18 mouse cellular contexts compared by ENCODE assay signal in genomic region chr3:90062539-90062938, GRCm38 (mm10). TPM values are rescaled to one million over a fixed set of nuclear protein-coding genes. Genes with fewer than 3 reads are reported as not detected.
"Had no signal": no experiment of that assay in that cellular context is flagged by ENCODE, and none has a peak within 500 bp of the region (broad histone marks: within the 10 kb centered on the region; RNA-seq: fewer than 3 reads in every experiment).

No protein-coding gene starts in this region.

- H3K27ac ChIP-seq: liver, embryonic 15.5 days; lung, embryonic 15.5 days; macrophage; midbrain, embryonic 13.5 days; midbrain, embryonic 15.5 days; neural tube, embryonic 12.5 days; stomach, embryonic 15.5 days; stomach, postnatal 0 days had no signal

- H3K9ac ChIP-seq: liver, embryonic 15.5 days; liver, postnatal 0 days; lung, embryonic 15.5 days; midbrain, embryonic 13.5 days; midbrain, embryonic 15.5 days; neural tube, embryonic 12.5 days; stomach, embryonic 15.5 days had no signal

- DNase-seq: liver, postnatal 0 days; lung, adult 2 months; lung, postnatal 10 days; lung, postnatal 36 days; right cerebral cortex, postnatal 14 days; thymus, adult 2 months; thymus, postnatal 25 days; thymus, postnatal 4 days had no signal

- H3K27me3 ChIP-seq: liver, embryonic 15.5 days; lung, embryonic 15.5 days; megakaryocyte, embryonic 14.5 days; midbrain, embryonic 13.5 days; midbrain, embryonic 15.5 days; neural tube, embryonic 12.5 days; stomach, embryonic 15.5 days had no signal

- ATAC-seq: liver, postnatal 0 days; midbrain, embryonic 13.5 days; midbrain, embryonic 15.5 days had no signal

- H3K4me2 ChIP-seq: liver, embryonic 15.5 days; lung, embryonic 15.5 days; midbrain, embryonic 11.5 days; midbrain, embryonic 13.5 days; midbrain, embryonic 15.5 days; neural tube, embryonic 12.5 days; stomach, embryonic 15.5 days had no signal

- H3K4me1 ChIP-seq: liver, embryonic 15.5 days; lung, embryonic 15.5 days; megakaryocyte, embryonic 14.5 days; midbrain, embryonic 13.5 days; midbrain, embryonic 15.5 days; neural tube, embryonic 12.5 days; stomach, embryonic 15.5 days had no signal

- H3K9me3 ChIP-seq: liver, embryonic 15.5 days; lung, embryonic 15.5 days; megakaryocyte, embryonic 14.5 days; midbrain, embryonic 13.5 days; midbrain, embryonic 15.5 days; neural tube, embryonic 12.5 days; stomach, embryonic 15.5 days had no signal

- H3K4me3 ChIP-seq: liver, embryonic 15.5 days; lung, embryonic 15.5 days; megakaryocyte, embryonic 14.5 days; midbrain, embryonic 13.5 days; midbrain, embryonic 15.5 days; neural tube, embryonic 12.5 days; stomach, embryonic 15.5 days had no signal

RNA-seq across cellular contexts. Expression of gene Nup210l, which starts 41.4 kb away (rescaled TPM):
- polyA plus RNA-seq: macrophage had no signal
